Mouse (Mus musculus) ES-Bruce4 (cell line): ENCODE measurements at regions not wholly inside any gene's neighbourhood (a gene's known extent, or its start where the extent isn't known, plus 50 kb on each side); places are given as distances from the start of the nearest gene placed in this dataset.

Experiments
- H3K27ac ChIP-seq: 2 replicates; pipeline ENCODE4 v1.5.1; 2012; ENCODE audit warnings: low read length, inconsistent platforms; ENCODE audit not compliant: insufficient read depth
- H3K27me3 ChIP-seq: 2 replicates; pipeline ENCODE4 v1.6.1; 2012; ENCODE audit warnings: mild to moderate bottlenecking, low read length, inconsistent platforms; ENCODE audit not compliant: control insufficient read depth, poor library complexity, insufficient read depth, severe bottlenecking
- H3K36me3 ChIP-seq: 2 replicates; pipeline ENCODE4 v1.6.1; 2012; ENCODE audit warnings: inconsistent platforms, mild to moderate bottlenecking, low read length, moderate library complexity; ENCODE audit not compliant: control insufficient read depth, poor library complexity, insufficient read depth, severe bottlenecking
- H3K4me1 ChIP-seq: one replicate; pipeline ENCODE4 v1.8.1; 2011; ENCODE audit warnings: low read length; ENCODE audit not compliant: control insufficient read depth, insufficient read depth
- H3K4me3 ChIP-seq: 2 replicates; pipeline ENCODE4 v1.5.1; 2011; ENCODE audit warnings: low read depth, mild to moderate bottlenecking, low read length
- H3K9ac ChIP-seq: 2 replicates; pipeline ENCODE4 v1.6.1; 2012; ENCODE audit warnings: low read depth, mild to moderate bottlenecking, inconsistent platforms; ENCODE audit not compliant: poor library complexity, severe bottlenecking
- H3K9me3 ChIP-seq: replicated peaks from 2 replicates; pipeline ENCODE4 v1.6.1; 2012; ENCODE audit warnings: mild to moderate bottlenecking, low read length, inconsistent platforms; ENCODE audit not compliant: control insufficient read depth, poor library complexity, insufficient read depth, severe bottlenecking
- CTCF ChIP-seq: IDR thresholded peaks from one replicate; pipeline ENCODE4 v1.8.1; 2011; ENCODE audit warnings: low read depth, low read length
- EP300 ChIP-seq: IDR thresholded peaks from 2 replicates; pipeline ENCODE4 v1.6.1; 2011; ENCODE audit warnings: low read depth, low read length; ENCODE audit not compliant: insufficient read depth
- POLR2A ChIP-seq: IDR thresholded peaks from one replicate; pipeline ENCODE4 v1.8.1; 2011; ENCODE audit warnings: low read length; ENCODE audit not compliant: insufficient read depth

GRCm38 (mm10) chrX:121301915-121302314 lies 989.0 kb upstream of the H2afb3 start:
- TF ChIP-seq POLR2A (no peak), EP300 (no peak), CTCF (no peak)
- no peaks in the 10 kb centered on the region for H3K9me3 ChIP-seq
- no peak overlapping the region for H3K4me3 ChIP-seq
- no peak overlapping the region for H3K27ac ChIP-seq
- no peaks in the 10 kb centered on the region for H3K27me3 ChIP-seq
- H3K36me3 ChIP-seq, result no peaks in the 10 kb centered on the region
- no peaks in the 10 kb centered on the region for H3K4me1 ChIP-seq
- no peak overlapping the region for H3K9ac ChIP-seq

- no peaks in the 10 kb centered on the region for H3K9me3 ChIP-seq
- no peak overlapping the region for H3K4me3 ChIP-seq
- no peaks in the 10 kb centered on the region for H3K4me1 ChIP-seq
- TF ChIP-seq POLR2A (no peak), CTCF (no peak), EP300 (no peak)
- no peaks in the 10 kb centered on the region for H3K27me3 ChIP-seq
- no peak overlapping the region for H3K9ac ChIP-seq
- no peaks in the 10 kb centered on the region for H3K36me3 ChIP-seq
- H3K27ac ChIP-seq, result no peak overlapping the region
Measured at GRCm38 (mm10) chrX:121291239-121291638, 978.3 kb upstream of the H2afb3 start.

- no peak overlapping the region for H3K9ac ChIP-seq
- no peak overlapping the region for H3K27ac ChIP-seq
- H3K36me3 ChIP-seq, result no peaks in the 10 kb centered on the region
- no peak overlapping the region for H3K4me3 ChIP-seq
- no peaks in the 10 kb centered on the region for H3K9me3 ChIP-seq
- no peaks in the 10 kb centered on the region for H3K27me3 ChIP-seq
- peaks cover 2% of the 10 kb centered on the region for H3K4me1 ChIP-seq
- TF ChIP-seq CTCF, result no peak
- no peak for TF ChIP-seq EP300
- no peak for TF ChIP-seq POLR2A
Measured at GRCm38 (mm10) chrX:121270071-121270470, 957.2 kb upstream of the H2afb3 start.

GRCm38 (mm10) chrX:121269620-121270019 lies 956.7 kb upstream of the H2afb3 start:
- Histone ChIP-seq H3K36me3 (no peaks in the 10 kb centered on the region), H3K9me3 (no peaks in the 10 kb centered on the region), H3K27ac (no peak overlapping the region), H3K4me3 (no peak overlapping the region), H3K4me1 (peaks cover 2% of the 10 kb centered on the region), H3K27me3 (no peaks in the 10 kb centered on the region), H3K9ac (no peak overlapping the region)
- TF ChIP-seq POLR2A (no peak), CTCF (no peak), EP300 (no peak)

GRCm38 (mm10) chrX:121232142-121233000 lies 919.5 kb upstream of the H2afb3 start:
- Histone ChIP-seq H3K27ac (peak overlapping the region; percentile 85), H3K9ac (no peak overlapping the region), H3K36me3 (no peaks in the 10 kb centered on the region), H3K27me3 (no peaks in the 10 kb centered on the region), H3K9me3 (no peaks in the 10 kb centered on the region), H3K4me1 (peaks cover 2% of the 10 kb centered on the region), H3K4me3 (no peak overlapping the region; the same call in 1 of the 2 replicates)
- TF ChIP-seq EP300 (no peak), POLR2A (no peak), CTCF (no peak)
